Mouse (Mus musculus): ENCODE results near the gene Mycbp2.

DNA sequence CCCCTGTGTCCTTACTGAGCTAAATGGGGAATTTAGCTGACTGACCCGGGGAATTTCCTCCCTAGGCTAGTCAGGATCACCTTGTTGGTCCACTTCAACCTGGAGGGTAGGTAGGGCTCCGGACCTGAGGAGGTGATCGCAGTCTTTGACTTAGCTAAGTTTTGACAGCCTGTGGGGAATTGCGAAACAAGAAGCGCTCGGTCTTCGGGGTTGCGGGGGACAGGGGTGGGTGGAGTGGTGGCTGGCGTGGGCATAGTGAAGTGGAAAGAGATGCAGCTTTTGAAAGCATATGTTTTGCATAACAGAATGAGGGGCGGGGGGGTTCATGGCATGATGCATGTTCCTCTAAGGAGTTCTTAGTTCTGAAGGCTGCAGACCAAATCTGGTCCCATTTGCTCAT lies 275.8 kb downstream of the Mycbp2 start:
- TF ChIP-seq CTCF (IDR thresholded peaks at IDR 0.05) (no peak), EP300 (IDR thresholded peaks at IDR 0.05) (no peak)

Data from lung, postnatal 0 days (tissue).